Mouse (Mus musculus): ENCODE measurements at regions not wholly inside any gene's neighbourhood (a gene's known extent, or its start where the extent isn't known, plus 50 kb on each side); places are given as distances from the start of the nearest gene placed in this dataset.
A peak's percentile ranks its signal among the peaks of the same experiment; 100 is the strongest.

DNA sequence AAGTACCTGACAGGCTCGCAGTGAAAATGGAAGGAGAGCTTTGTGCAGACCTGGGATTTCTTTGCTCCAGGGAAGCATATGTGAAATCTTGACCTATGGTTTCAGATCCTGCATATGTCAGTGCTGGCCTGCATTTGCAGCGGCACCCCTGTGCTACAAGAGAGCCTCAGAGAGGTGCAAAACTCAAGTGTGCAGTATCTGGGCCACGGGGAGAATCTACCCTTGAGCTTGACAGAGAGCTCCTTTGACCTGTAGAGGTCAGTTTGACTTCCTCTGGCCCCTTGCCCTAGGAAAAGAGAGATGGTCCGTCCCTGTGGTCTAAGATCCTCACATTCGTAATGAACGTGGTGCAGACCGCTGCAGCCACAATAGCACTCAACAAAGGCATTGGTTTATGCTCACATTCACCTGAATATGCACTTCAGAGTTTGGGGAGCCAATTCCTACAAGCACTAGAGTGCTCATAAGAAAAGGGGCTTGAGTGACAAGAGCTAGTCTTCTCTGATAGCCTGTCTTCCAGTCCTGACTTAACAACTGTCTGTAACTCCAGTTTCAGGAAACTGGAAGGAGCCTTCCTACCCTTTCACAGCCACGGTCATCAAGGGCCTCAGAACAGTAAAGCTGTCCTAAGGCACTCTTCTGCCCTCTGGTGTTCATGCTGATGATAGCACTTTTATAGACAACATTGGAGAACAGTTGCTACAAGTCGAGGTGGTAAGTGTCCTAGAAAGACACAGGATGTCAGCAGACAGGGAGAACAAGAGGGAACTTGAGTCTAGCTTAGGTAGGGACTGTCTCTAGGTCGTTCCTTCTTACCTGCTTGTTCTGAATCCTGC, 200.0 kb upstream of the Apob start:
- peak; percentile 3 for DNase-seq (ENCODE audit: low spot score)

- DNase-seq (ENCODE audit: low spot score) = no peak
Observed at GRCm38 (mm10) chr12:7778056-7778440, 199.4 kb upstream of the Apob start.

GRCm38 (mm10) chr12:7816616-7817015, 160.8 kb upstream of the Apob start:
- no peak for DNase-seq (ENCODE audit: low spot score)

DNA sequence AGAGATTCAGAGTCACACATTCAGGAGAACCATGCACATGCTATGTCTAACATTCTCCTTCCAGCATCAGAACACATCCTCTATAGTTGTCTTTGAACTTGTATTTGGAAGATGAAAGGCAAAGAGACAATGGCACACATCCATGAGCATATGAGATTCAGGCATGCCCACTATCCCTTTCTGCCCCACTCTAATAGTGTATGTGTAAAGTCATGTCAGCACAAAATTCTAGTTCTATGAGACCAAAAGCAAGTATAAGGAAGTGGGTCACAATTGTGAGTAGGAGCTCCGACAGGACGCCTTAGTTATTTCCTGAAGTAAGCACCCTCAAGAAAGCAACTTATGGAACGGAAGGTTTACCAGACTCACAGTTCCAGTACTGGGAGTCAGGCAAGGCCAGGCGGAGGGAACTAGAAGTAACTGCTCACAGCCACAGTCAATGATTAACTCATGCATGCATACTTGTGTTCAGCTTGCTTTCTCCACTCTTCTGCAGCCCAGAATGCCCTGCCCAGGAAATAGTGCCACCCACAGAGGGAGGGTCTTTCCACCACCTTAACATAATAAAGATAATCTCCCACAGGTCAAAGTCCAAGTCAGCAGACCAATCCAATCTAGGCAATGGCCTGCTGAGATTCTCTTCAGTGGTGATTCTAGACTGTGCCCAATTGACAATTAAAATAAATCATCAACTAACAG, 157.3 kb upstream of the Apob start:
- no peak for DNase-seq (ENCODE audit: low spot score)

DNA sequence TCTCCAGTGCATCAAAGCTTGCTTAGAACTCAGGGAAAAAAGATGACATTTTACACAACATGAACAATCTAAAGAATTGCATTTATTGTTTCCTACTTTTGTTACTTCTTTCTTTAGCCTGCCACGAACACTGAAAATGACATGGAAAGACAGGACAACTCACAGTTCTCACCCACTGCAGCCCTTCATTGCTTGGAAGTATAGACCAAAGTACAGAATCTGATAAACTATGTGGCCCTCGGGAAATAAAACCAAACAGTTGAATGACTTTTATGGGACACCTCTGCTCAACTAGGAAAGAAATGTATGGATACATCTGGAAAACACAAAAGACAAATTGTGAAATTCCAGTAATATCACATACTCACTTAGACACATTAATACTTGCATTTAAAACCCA, 156.7 kb upstream of the Apob start:
- no peak for DNase-seq (ENCODE audit: low spot score)

- no peak for DNase-seq (ENCODE audit: low spot score)
Observed at GRCm38 (mm10) chr12:7835731-7836130, 141.7 kb upstream of the Apob start.

GRCm38 (mm10) chr12:7853876-7854275, 123.6 kb upstream of the Apob start:
- no peak for DNase-seq (ENCODE audit: low spot score)

GRCm38 (mm10) chr12:7855683-7856082, 121.8 kb upstream of the Apob start:
- DNase-seq (ENCODE audit: low spot score) = no peak

DNA sequence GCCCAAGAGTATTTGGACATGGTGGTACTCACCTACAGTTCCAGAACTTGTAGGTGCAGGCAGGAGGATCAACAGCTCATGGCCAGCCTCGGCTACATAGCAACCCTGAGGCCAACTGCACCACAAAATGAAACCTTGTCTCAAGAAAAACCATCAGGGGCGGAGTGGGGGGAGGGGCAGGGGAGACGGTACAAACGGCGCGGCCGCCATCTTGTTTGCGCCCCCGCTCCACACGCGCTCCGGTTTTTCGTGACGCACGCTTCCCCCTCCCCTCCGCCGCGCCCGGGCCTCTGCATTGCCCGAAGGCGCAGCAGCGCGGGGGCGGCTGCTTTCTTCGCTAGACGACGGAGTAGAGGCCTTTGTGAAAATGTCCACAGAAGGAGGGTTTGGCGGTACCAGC, 117.9 kb upstream of the Apob start:
- DNase-seq (ENCODE audit: low spot score) = no peak

DNA sequence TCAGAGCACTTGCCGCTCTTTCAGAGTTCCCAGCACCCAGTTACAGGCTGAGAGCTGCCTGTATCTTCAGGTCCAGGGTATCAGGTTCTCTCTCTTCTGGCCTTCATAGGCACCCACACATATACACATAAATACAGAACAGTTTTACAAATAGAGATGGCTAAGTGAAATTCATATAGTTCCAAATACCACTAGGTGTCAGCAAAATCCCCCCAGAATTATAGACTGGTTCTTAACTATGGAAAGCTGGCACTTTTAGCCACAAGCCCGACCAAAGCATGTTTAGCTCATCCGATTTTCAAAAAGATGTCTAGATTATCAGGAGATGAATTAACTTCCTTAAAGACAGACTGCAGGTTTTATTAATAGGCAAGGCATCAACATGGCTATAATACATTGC, 107.4 kb upstream of the Apob start:
- no peak for DNase-seq (ENCODE audit: low spot score)

DNA sequence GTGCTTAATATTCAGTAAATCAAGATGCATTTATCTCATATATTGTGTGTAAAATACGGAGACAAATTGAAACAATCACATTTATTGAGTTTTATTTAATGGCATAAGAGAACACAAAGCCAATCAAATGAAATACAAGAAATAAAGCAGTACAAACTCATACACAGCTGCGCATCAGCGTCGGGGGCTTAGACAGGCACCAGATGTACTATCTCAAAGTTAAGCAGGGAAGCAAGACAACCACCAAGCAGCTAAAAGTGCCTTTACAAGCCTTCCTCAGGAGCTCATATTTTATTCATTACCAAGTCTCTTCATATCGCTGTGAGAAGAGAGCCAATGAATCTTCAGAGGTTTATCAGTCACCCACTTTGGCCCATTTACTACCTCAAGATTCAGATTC, 107.0 kb upstream of the Apob start:
- DNase-seq (ENCODE audit: low spot score) = no peak

- DNase-seq (ENCODE audit: low spot score) = no peak
Observed at GRCm38 (mm10) chr12:7875454-7875853, 102.0 kb upstream of the Apob start.

DNA sequence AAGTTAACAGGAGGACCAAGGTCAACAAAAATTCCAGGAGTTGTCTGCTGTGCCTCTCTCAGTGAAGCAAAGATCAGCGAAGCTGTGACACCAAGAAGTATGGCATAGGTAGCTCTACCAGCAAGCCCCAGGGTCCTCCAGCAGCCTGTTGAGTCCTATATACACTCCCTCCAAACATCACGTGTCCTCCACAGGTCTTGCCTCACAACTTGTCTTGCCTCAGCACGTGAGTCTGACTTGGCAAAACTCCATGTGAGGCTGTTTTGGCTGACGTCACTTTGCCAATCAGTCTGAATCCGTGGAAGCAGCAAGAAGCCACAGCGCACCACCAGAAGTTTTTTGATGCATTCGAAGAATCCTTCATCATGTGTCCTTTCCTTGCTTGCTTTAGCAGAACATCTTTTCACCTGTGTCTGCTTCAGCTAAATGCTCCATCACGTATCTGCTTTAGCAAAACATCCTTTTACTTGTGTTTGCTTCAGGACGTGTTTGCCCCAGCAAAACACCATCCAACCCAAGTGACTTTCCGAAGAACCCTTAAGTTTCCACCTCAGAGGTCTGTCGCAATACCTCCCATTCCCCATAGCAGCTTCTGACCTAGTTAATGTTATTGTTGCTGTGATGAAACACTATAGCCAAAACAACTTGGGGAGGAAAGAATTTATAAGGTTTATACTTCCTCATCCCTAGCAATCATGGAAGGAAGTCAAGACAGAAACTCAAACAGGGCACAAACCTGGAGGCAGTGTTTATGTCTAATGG, 101.0 kb upstream of the Apob start:
- DNase-seq (ENCODE audit: low spot score) = no peak

GRCm38 (mm10) chr12:7878761-7879160, 98.7 kb upstream of the Apob start:
- DNase-seq (ENCODE audit: low spot score) = no peak

GRCm38 (mm10) chr12:7896156-7896555, 81.3 kb upstream of the Apob start:
- no peak for DNase-seq (ENCODE audit: low spot score)

GRCm38 (mm10) chr12:7905329-7905728, 72.1 kb upstream of the Apob start:
- DNase-seq (ENCODE audit: low spot score) = no peak

GRCm38 (mm10) chr12:7906831-7907230, 70.6 kb upstream of the Apob start:
- DNase-seq (ENCODE audit: low spot score) = no peak

DNA sequence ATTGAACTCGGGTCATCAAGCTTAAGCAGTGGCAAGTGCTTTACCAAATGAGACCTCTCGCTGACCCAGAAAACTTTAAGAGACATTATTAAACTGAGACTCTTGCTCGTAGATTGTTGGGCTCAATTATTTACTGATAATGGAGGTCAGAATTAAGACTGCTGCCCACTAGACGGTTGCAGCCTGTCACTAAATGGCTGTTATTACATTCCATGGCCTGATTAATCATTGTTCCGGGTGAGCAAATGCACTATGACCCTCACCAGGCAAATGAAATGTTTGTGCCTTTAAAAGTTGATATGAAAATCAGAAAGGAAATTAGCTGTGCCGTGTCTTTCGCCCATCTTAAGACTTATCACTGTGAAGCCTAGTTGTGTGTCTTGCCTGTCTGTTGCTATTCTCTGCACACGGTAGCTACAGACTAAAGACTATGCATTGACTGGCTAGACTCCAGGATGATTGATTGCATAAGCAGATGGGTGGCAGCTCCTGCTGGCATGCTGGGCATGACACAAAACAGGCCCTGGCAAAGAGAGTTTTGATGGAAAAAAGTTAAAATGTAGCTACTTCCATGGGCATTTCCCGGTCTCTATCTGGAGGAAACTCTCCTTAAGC, 67.6 kb upstream of the Apob start:
- no peak for DNase-seq (ENCODE audit: low spot score)

GRCm38 (mm10) chr12:7910509-7910908, 66.9 kb upstream of the Apob start:
- DNase-seq (ENCODE audit: low spot score) = no peak

- DNase-seq (ENCODE audit: low spot score) = no peak
Observed at GRCm38 (mm10) chr12:7918385-7918784, 59.1 kb upstream of the Apob start.

- no peak for DNase-seq (ENCODE audit: low spot score)
Observed at GRCm38 (mm10) chr12:7918967-7919708, 58.3 kb upstream of the Apob start.
